Mouse (Mus musculus): ENCODE measurements at regions not wholly inside any gene's neighbourhood (a gene's known extent, or its start where the extent isn't known, plus 50 kb on each side); places are given as distances from the start of the nearest gene placed in this dataset.

GRCm38 (mm10) chr2:45197955-45198631, 80.9 kb upstream of the Zeb2 start:
- Histone ChIP-seq H3K4me1 (ENCODE audit: control insufficient read depth, insufficient read depth, low read length) (no peaks in the 10 kb centered on the region), H3K4me2 (replicated peaks; ENCODE audit: low read depth, low read length) (no peak overlapping the region), H3K27ac (ENCODE audit: low read depth, low read length) (no peak overlapping the region; the same call in 1 of the 2 replicates), H3K36me3 (ENCODE audit: control insufficient read depth, insufficient read depth, low read length) (no peaks in the 10 kb centered on the region), H3K27me3 (ENCODE audit: control insufficient read depth, insufficient read depth, low read length) (no peaks in the 10 kb centered on the region), H3K9ac (ENCODE audit: low read depth, low read length) (no peak overlapping the region), H3K4me3 (ENCODE audit: low read length) (no peak overlapping the region), H3K9me3 (ENCODE audit: control insufficient read depth, low read length) (no peaks in the 10 kb centered on the region)
- no peak for ATAC-seq (ENCODE audit: low FRiP score, low TSS enrichment)
- 55% methylated on average over 13 of the region's 13 CpGs for WGBS

GRCm38 (mm10) chr2:45197342-45197741, 80.1 kb upstream of the Zeb2 start:
- no peak overlapping the region for H3K4me2 ChIP-seq (replicated peaks; ENCODE audit: low read depth, low read length)
- WGBS, result 66% methylated on average over 10 of the region's 10 CpGs
- no peak overlapping the region for H3K9ac ChIP-seq (ENCODE audit: low read depth, low read length)
- ATAC-seq (ENCODE audit: low FRiP score, low TSS enrichment), result no peak
- no peaks in the 10 kb centered on the region for H3K9me3 ChIP-seq (ENCODE audit: control insufficient read depth, low read length)
- H3K4me3 ChIP-seq (ENCODE audit: low read length), result no peak overlapping the region
- H3K27ac ChIP-seq (ENCODE audit: low read depth, low read length), result no peak overlapping the region
- H3K27me3 ChIP-seq (ENCODE audit: control insufficient read depth, insufficient read depth, low read length), result no peaks in the 10 kb centered on the region
- H3K4me1 ChIP-seq (ENCODE audit: control insufficient read depth, insufficient read depth, low read length), result no peaks in the 10 kb centered on the region
- H3K36me3 ChIP-seq (ENCODE audit: control insufficient read depth, insufficient read depth, low read length), result no peaks in the 10 kb centered on the region

GRCm38 (mm10) chr2:45196511-45196910, 79.3 kb upstream of the Zeb2 start:
- Histone ChIP-seq H3K36me3 (ENCODE audit: control insufficient read depth, insufficient read depth, low read length) (no peaks in the 10 kb centered on the region), H3K4me1 (ENCODE audit: control insufficient read depth, insufficient read depth, low read length) (no peaks in the 10 kb centered on the region), H3K4me3 (ENCODE audit: low read length) (no peak overlapping the region), H3K27ac (ENCODE audit: low read depth, low read length) (no peak overlapping the region), H3K9me3 (ENCODE audit: control insufficient read depth, low read length) (no peaks in the 10 kb centered on the region), H3K9ac (ENCODE audit: low read depth, low read length) (no peak overlapping the region), H3K27me3 (ENCODE audit: control insufficient read depth, insufficient read depth, low read length) (no peaks in the 10 kb centered on the region), H3K4me2 (replicated peaks; ENCODE audit: low read depth, low read length) (no peak overlapping the region)
- ATAC-seq (ENCODE audit: low FRiP score, low TSS enrichment), result no peak
- WGBS, result 89% methylated on average over 4 of the region's 4 CpGs

GRCm38 (mm10) chr2:45194335-45194734, 77.1 kb upstream of the Zeb2 start:
- Histone ChIP-seq H3K27me3 (ENCODE audit: control insufficient read depth, insufficient read depth, low read length) (no peaks in the 10 kb centered on the region), H3K27ac (ENCODE audit: low read depth, low read length) (no peak overlapping the region), H3K9me3 (ENCODE audit: control insufficient read depth, low read length) (no peaks in the 10 kb centered on the region), H3K4me3 (ENCODE audit: low read length) (no peak overlapping the region), H3K36me3 (ENCODE audit: control insufficient read depth, insufficient read depth, low read length) (no peaks in the 10 kb centered on the region), H3K9ac (ENCODE audit: low read depth, low read length) (no peak overlapping the region), H3K4me1 (ENCODE audit: control insufficient read depth, insufficient read depth, low read length) (no peaks in the 10 kb centered on the region), H3K4me2 (replicated peaks; ENCODE audit: low read depth, low read length) (no peak overlapping the region)
- ATAC-seq (ENCODE audit: low FRiP score, low TSS enrichment), result no peak
- 78% methylated on average over 7 of the region's 7 CpGs for WGBS

GRCm38 (mm10) chr2:45185621-45185999, 68.4 kb upstream of the Zeb2 start:
- ATAC-seq (ENCODE audit: low FRiP score, low TSS enrichment), result 0 out of 2 replicates have a peak, but pooled peaks have one; percentile 20
- Histone ChIP-seq H3K27ac (ENCODE audit: low read depth, low read length) (peak overlapping the region; percentile 79; the same call in 1 of the 2 replicates), H3K36me3 (ENCODE audit: control insufficient read depth, insufficient read depth, low read length) (no peaks in the 10 kb centered on the region), H3K9me3 (ENCODE audit: control insufficient read depth, low read length) (no peaks in the 10 kb centered on the region), H3K9ac (ENCODE audit: low read depth, low read length) (no peak overlapping the region), H3K4me3 (ENCODE audit: low read length) (no peak overlapping the region), H3K4me1 (ENCODE audit: control insufficient read depth, insufficient read depth, low read length) (peaks cover 9% of the 10 kb centered on the region), H3K27me3 (ENCODE audit: control insufficient read depth, insufficient read depth, low read length) (no peaks in the 10 kb centered on the region), H3K4me2 (replicated peaks; ENCODE audit: low read depth, low read length) (no peak overlapping the region)

GRCm38 (mm10) chr2:45184704-45185620, 67.8 kb upstream of the Zeb2 start:
- H3K27me3 ChIP-seq (ENCODE audit: control insufficient read depth, insufficient read depth, low read length), result no peaks in the 10 kb centered on the region
- peaks cover 9% of the 10 kb centered on the region for H3K4me1 ChIP-seq (ENCODE audit: control insufficient read depth, insufficient read depth, low read length)
- H3K36me3 ChIP-seq (ENCODE audit: control insufficient read depth, insufficient read depth, low read length), result no peaks in the 10 kb centered on the region
- peak overlapping the region; percentile 35 for H3K4me2 ChIP-seq (replicated peaks; ENCODE audit: low read depth, low read length)
- H3K4me3 ChIP-seq (ENCODE audit: low read length), result peak overlapping the region; percentile 9; the same call in 1 of the 2 replicates
- peak; percentile 49; the same call in 1 of the 2 replicates for ATAC-seq (ENCODE audit: low FRiP score, low TSS enrichment)
- H3K27ac ChIP-seq (ENCODE audit: low read depth, low read length), result peak overlapping the region; percentile 79
- WGBS, result 8% methylated on average over 18 of the region's 18 CpGs
- no peaks in the 10 kb centered on the region for H3K9me3 ChIP-seq (ENCODE audit: control insufficient read depth, low read length)
- peak overlapping the region; percentile 23 for H3K9ac ChIP-seq (ENCODE audit: low read depth, low read length)

- H3K27me3 ChIP-seq (ENCODE audit: control insufficient read depth, insufficient read depth, low read length), result no peaks in the 10 kb centered on the region
- no peak overlapping the region for H3K9ac ChIP-seq (ENCODE audit: low read depth, low read length)
- H3K36me3 ChIP-seq (ENCODE audit: control insufficient read depth, insufficient read depth, low read length), result no peaks in the 10 kb centered on the region
- no peaks in the 10 kb centered on the region for H3K9me3 ChIP-seq (ENCODE audit: control insufficient read depth, low read length)
- peaks cover 9% of the 10 kb centered on the region for H3K4me1 ChIP-seq (ENCODE audit: control insufficient read depth, insufficient read depth, low read length)
- H3K4me2 ChIP-seq (replicated peaks; ENCODE audit: low read depth, low read length), result no peak overlapping the region
- WGBS, result 41% methylated on average over 6 of the region's 6 CpGs
- no peak overlapping the region for H3K27ac ChIP-seq (ENCODE audit: low read depth, low read length)
- no peak for ATAC-seq (ENCODE audit: low FRiP score, low TSS enrichment)
- no peak overlapping the region for H3K4me3 ChIP-seq (ENCODE audit: low read length)
Measured at GRCm38 (mm10) chr2:45184149-45184548, 67.0 kb upstream of the Zeb2 start.

GRCm38 (mm10) chr2:45182876-45183275, 65.7 kb upstream of the Zeb2 start:
- 91% methylated on average over 1 of the region's 1 CpGs for WGBS
- peaks cover 9% of the 10 kb centered on the region for H3K4me1 ChIP-seq (ENCODE audit: control insufficient read depth, insufficient read depth, low read length)
- no peak for ATAC-seq (ENCODE audit: low FRiP score, low TSS enrichment)

GRCm38 (mm10) chr2:45181552-45181951, 64.4 kb upstream of the Zeb2 start:
- H3K9ac ChIP-seq (ENCODE audit: low read depth, low read length), result no peak overlapping the region
- no peak overlapping the region for H3K27ac ChIP-seq (ENCODE audit: low read depth, low read length)
- peaks cover 9% of the 10 kb centered on the region for H3K4me1 ChIP-seq (ENCODE audit: control insufficient read depth, insufficient read depth, low read length)
- H3K4me2 ChIP-seq (replicated peaks; ENCODE audit: low read depth, low read length), result no peak overlapping the region
- no peaks in the 10 kb centered on the region for H3K27me3 ChIP-seq (ENCODE audit: control insufficient read depth, insufficient read depth, low read length)
- no peaks in the 10 kb centered on the region for H3K9me3 ChIP-seq (ENCODE audit: control insufficient read depth, low read length)
- no peaks in the 10 kb centered on the region for H3K36me3 ChIP-seq (ENCODE audit: control insufficient read depth, insufficient read depth, low read length)
- H3K4me3 ChIP-seq (ENCODE audit: low read length), result no peak overlapping the region
- ATAC-seq (ENCODE audit: low FRiP score, low TSS enrichment), result no peak
- WGBS, result 77% methylated on average over 7 of the region's 7 CpGs

More at GRCm38 (mm10) chr2:45182876-45183275, 65.7 kb upstream of the Zeb2 start:
- Histone ChIP-seq H3K27me3 (ENCODE audit: control insufficient read depth, insufficient read depth, low read length) (no peaks in the 10 kb centered on the region), H3K36me3 (ENCODE audit: control insufficient read depth, insufficient read depth, low read length) (no peaks in the 10 kb centered on the region), H3K4me3 (ENCODE audit: low read length) (no peak overlapping the region), H3K9ac (ENCODE audit: low read depth, low read length) (no peak overlapping the region), H3K9me3 (ENCODE audit: control insufficient read depth, low read length) (no peaks in the 10 kb centered on the region), H3K27ac (ENCODE audit: low read depth, low read length) (no peak overlapping the region), H3K4me2 (replicated peaks; ENCODE audit: low read depth, low read length) (no peak overlapping the region)
